In the genomic region with DNA sequence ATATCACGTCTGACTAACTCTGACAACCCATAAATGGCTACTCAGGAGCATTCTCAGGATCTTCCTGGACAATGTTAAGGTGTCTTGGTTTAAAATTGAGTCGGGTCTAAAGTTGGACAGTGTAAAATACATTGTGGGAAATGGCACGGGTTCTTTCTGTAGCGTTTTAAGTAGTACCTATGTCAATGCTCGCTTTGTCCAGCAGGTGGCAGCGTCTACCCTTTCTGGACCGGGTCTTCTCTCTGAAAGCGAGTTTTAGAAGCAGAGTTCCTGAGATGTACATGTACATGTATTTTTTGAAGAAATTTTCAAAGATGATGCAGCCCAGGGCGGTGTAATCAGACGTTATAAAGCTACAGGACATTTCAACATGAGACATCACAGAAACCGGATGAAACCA, we compare ENCODE assay signal across 1 mouse cellular context.
TF ChIP-seq lines count a peak whose summit lies in the region.

No protein-coding gene starts in this region.

TF ChIP-seq in MEL, 35 proteins besides CTCF, POLR2A, EP300 and RAD21 (continued from another document):
- no peak for TF ChIP-seq GATA1 (IDR thresholded peaks at IDR 0.05; ENCODE audit: low read depth, low read length)
